Mouse (Mus musculus) thymus, adult 2 months (tissue): ENCODE results near the gene Olfr1191-ps1. TPM values are rescaled to one million over a fixed set of nuclear protein-coding genes. Genes with fewer than 3 reads are reported as not detected.
"Not testable (repeated sequence)": the region's sequence is repeated elsewhere in the genome, so short reads cannot be mapped to it uniquely, and the experiment has no call there.

Experiments
- DNase-seq: peaks from one replicate; pipeline ENCODE4 v3.0.0; 2021
- H3K27ac ChIP-seq: fragments of 200-500 bp; 2 replicates; pipeline ENCODE4 v1.5.1; 2012; ENCODE audit warnings: low read length, control low read depth; ENCODE audit not compliant: control insufficient read depth, insufficient read depth
- H3K27me3 ChIP-seq: fragments of 200-500 bp; 2 replicates; pipeline ENCODE4 v1.6.1; 2012; ENCODE audit warnings: mild to moderate bottlenecking, low read length, moderate library complexity, mixed read lengths; ENCODE audit not compliant: control insufficient read depth, insufficient read depth
- H3K36me3 ChIP-seq: fragments of 200-500 bp; 2 replicates; pipeline ENCODE4 v1.6.1; 2012; ENCODE audit warnings: mild to moderate bottlenecking, low read length, moderate library complexity; ENCODE audit not compliant: control insufficient read depth, insufficient read depth
- H3K4me1 ChIP-seq: fragments of 200-500 bp; replicated peaks from 2 replicates; pipeline ENCODE4 v1.6.1; 2012; ENCODE audit warnings: low read length; ENCODE audit not compliant: control insufficient read depth, insufficient read depth
- H3K4me3 ChIP-seq: fragments of 200-500 bp; 2 replicates; pipeline ENCODE4 v1.5.1; 2012; ENCODE audit warnings: mild to moderate bottlenecking, low read length, control low read depth, moderate library complexity; ENCODE audit not compliant: control insufficient read depth, insufficient read depth
- CTCF ChIP-seq: fragments of 200-500 bp; IDR thresholded peaks from 2 replicates; pipeline ENCODE4 v1.5.1; 2012; ENCODE audit warnings: mild to moderate bottlenecking, control low read depth, low read length, moderate library complexity, borderline replicate concordance; ENCODE audit not compliant: control insufficient read depth, poor library complexity, insufficient read depth; ENCODE audit errors: extremely low read depth
- POLR2A ChIP-seq: fragments of 200-500 bp; IDR thresholded peaks from 2 replicates; pipeline ENCODE4 v1.6.1; 2012; ENCODE audit warnings: mild to moderate bottlenecking, low read length, control low read depth, moderate library complexity; ENCODE audit not compliant: control insufficient read depth, poor library complexity, insufficient read depth; ENCODE audit errors: extremely low read depth
- WGBS: fragments of 180-500 bp; shearing (Covaris S2); methylation state at CpG from one replicate; pipeline ENCODE4 v1.1.7; 2018; 5-methylcytosine and 5-hydroxymethylcytosine counted together
- polyA plus RNA-seq: library from polyadenylated mRNA; depleted of rRNA; stranded (reverse); fragments of >200 nt; gene quantifications from 2 replicates; pipeline ENCODE4 v1.2.3, GENCODE M21; 2012; rRNA removed

The Olfr1191-ps1 gene
- polyA plus RNA-seq = not detected in 2 replicates

GRCm38 (mm10) chr2:88640242-88640641, at the start of gene Olfr1191-ps1:
Gene Olfr1191-ps1 (plus strand): TSS chr2:88640542.
- not testable (repeated sequence) for H3K4me1 ChIP-seq, H3K4me3 ChIP-seq, DNase-seq, H3K27ac ChIP-seq, H3K27me3 ChIP-seq, H3K36me3 ChIP-seq
- 85% methylated on average over 1 of the region's 1 CpGs for WGBS

GRCm38 (mm10) chr2:88648209-88648608, 7.9 kb downstream of the Olfr1191-ps1 start, which contains the start of gene Olfr1192-ps1:
Gene Olfr1192-ps1 (plus strand): TSS chr2:88648509.
- Histone ChIP-seq H3K4me3 (no peak within 1 kb of the TSS), H3K27ac (no peak within 1 kb of the TSS), H3K36me3 (no peaks in the 10 kb centered on the region), H3K4me1 (no peaks in the 10 kb centered on the region), H3K27me3 (no peaks in the 10 kb centered on the region)
- TF ChIP-seq POLR2A (no peak), CTCF (no peak)
- DNase-seq = no peak
- 38% methylated on average over 1 of the region's 1 CpGs for WGBS

GRCm38 (mm10) chr2:88675328-88675727, 35.0 kb downstream of the Olfr1191-ps1 start, which contains the start of gene Olfr1193:
Gene Olfr1193 (plus strand): TSS chr2:88675628.
- H3K36me3 ChIP-seq, DNase-seq, H3K27ac ChIP-seq: not testable (repeated sequence)

GRCm38 (mm10) chr2:88689087-88689486, 48.7 kb downstream of the Olfr1191-ps1 start, which contains the start of gene Olfr1195:
Gene Olfr1195 (minus strand): TSS chr2:88689187.
- Histone ChIP-seq H3K4me3 (no peak within 1 kb of the TSS), H3K4me1 (no peaks in the 10 kb centered on the region), H3K27ac (no peak within 1 kb of the TSS), H3K36me3 (no peaks in the 10 kb centered on the region), H3K27me3 (no peaks in the 10 kb centered on the region)
- no peak for DNase-seq
- TF ChIP-seq POLR2A = no peak
- TF ChIP-seq CTCF = no peak

More at GRCm38 (mm10) chr2:88675328-88675727, 35.0 kb downstream of the Olfr1191-ps1 start, which contains the start of gene Olfr1193:
- not testable (repeated sequence) for H3K27me3 ChIP-seq, H3K4me3 ChIP-seq, H3K4me1 ChIP-seq

Other genes with a start within 250 kb of the Olfr1191-ps1 start
- not detected in 2 replicates for gene Olfr1179, start 234.1 kb upstream of the Olfr1191-ps1 start, polyA plus RNA-seq
- gene Olfr1180, start 221.4 kb upstream of the Olfr1191-ps1 start, polyA plus RNA-seq = not detected in 2 replicates
- gene Olfr1181, start 214.4 kb upstream of the Olfr1191-ps1 start, polyA plus RNA-seq = not detected in 2 replicates
- gene Gm13757, start 191.4 kb upstream of the Olfr1191-ps1 start, polyA plus RNA-seq = not detected in 2 replicates
- not detected in 2 replicates for gene Olfr1183, start 185.7 kb upstream of the Olfr1191-ps1 start, polyA plus RNA-seq
- gene Olfr1184, start 156.9 kb upstream of the Olfr1191-ps1 start, polyA plus RNA-seq = not detected in 2 replicates
- not detected in 2 replicates for gene Olfr1185-ps1, start 147.2 kb upstream of the Olfr1191-ps1 start, polyA plus RNA-seq
- gene Olfr1186, start 122.0 kb upstream of the Olfr1191-ps1 start, polyA plus RNA-seq = not detected in 2 replicates
- not detected in 2 replicates for gene Olfr1188, start 83.6 kb upstream of the Olfr1191-ps1 start, polyA plus RNA-seq
- not detected in 2 replicates for gene Olfr1189, start 54.1 kb upstream of the Olfr1191-ps1 start, polyA plus RNA-seq
- gene Olfr1192-ps1, start 8.0 kb downstream of the Olfr1191-ps1 start, polyA plus RNA-seq = not detected in 2 replicates
- gene Olfr1193, start 35.1 kb downstream of the Olfr1191-ps1 start, polyA plus RNA-seq = not detected in 2 replicates
- not detected in 2 replicates for gene Olfr1195, start 48.6 kb downstream of the Olfr1191-ps1 start, polyA plus RNA-seq
- not detected in 2 replicates for gene Olfr1196, start 64.1 kb downstream of the Olfr1191-ps1 start, polyA plus RNA-seq
- gene Olfr1197, start 91.8 kb downstream of the Olfr1191-ps1 start, polyA plus RNA-seq = not detected in 2 replicates
- gene Olfr1198, start 110.8 kb downstream of the Olfr1191-ps1 start, polyA plus RNA-seq = not detected in 2 replicates
- not detected in 2 replicates for gene Olfr1199, start 119.9 kb downstream of the Olfr1191-ps1 start, polyA plus RNA-seq
- not detected in 2 replicates for gene Olfr1200, start 129.9 kb downstream of the Olfr1191-ps1 start, polyA plus RNA-seq
- not detected in 2 replicates for gene Olfr1201, start 152.5 kb downstream of the Olfr1191-ps1 start, polyA plus RNA-seq
- gene Olfr1202, start 174.0 kb downstream of the Olfr1191-ps1 start, polyA plus RNA-seq = not detected in 2 replicates
- not detected in 2 replicates for gene Olfr1205, start 189.2 kb downstream of the Olfr1191-ps1 start, polyA plus RNA-seq
- not detected in 2 replicates for gene Olfr1204, start 208.8 kb downstream of the Olfr1191-ps1 start, polyA plus RNA-seq
- gene Olfr1206, start 222.7 kb downstream of the Olfr1191-ps1 start, polyA plus RNA-seq = not detected in 2 replicates